Mouse (Mus musculus) cortical plate, adult 2 months (tissue): ENCODE results near the gene Lefty1. TPM values are rescaled to one million over a fixed set of nuclear protein-coding genes. Genes with fewer than 3 reads are reported as not detected.
"Not testable (repeated sequence)": the region's sequence is repeated elsewhere in the genome, so short reads cannot be mapped to it uniquely, and the experiment has no call there.

ENCODE experiments used
- H3K27ac ChIP-seq: fragments of 200-500 bp; 2 replicates; pipeline ENCODE4 v1.5.1; 2012; ENCODE audit warnings: low read length, control low read depth, inconsistent platforms; ENCODE audit not compliant: insufficient read depth
- H3K4me1 ChIP-seq: fragments of 200-500 bp; 2 replicates; pipeline ENCODE4 v1.6.1; 2011; ENCODE audit warnings: low read length; ENCODE audit not compliant: control insufficient read depth, insufficient read depth
- H3K4me3 ChIP-seq: fragments of 200-500 bp; 2 replicates; pipeline ENCODE4 v1.5.1; 2011; ENCODE audit warnings: mild to moderate bottlenecking, low read length, control low read depth; ENCODE audit not compliant: insufficient read depth
- CTCF ChIP-seq: fragments of 200-500 bp; IDR thresholded peaks from 2 replicates; pipeline ENCODE4 v1.5.1; 2011; ENCODE audit warnings: mild to moderate bottlenecking, control low read depth, low read length; ENCODE audit not compliant: insufficient read depth; ENCODE audit errors: extremely low read depth
- POLR2A ChIP-seq: fragments of 200-500 bp; IDR thresholded peaks from 2 replicates; pipeline ENCODE4 v1.6.1; 2011; ENCODE audit warnings: mild to moderate bottlenecking, low read length, control low read depth; ENCODE audit not compliant: insufficient read depth; ENCODE audit errors: extremely low read depth
- polyA plus RNA-seq: library from polyadenylated mRNA; depleted of rRNA; stranded (reverse); fragments of >200 nt; gene quantifications from 2 replicates; pipeline ENCODE4 v1.2.3, GENCODE M21; 2012; rRNA removed

The Lefty1 gene
- polyA plus RNA-seq, 1 experiment: 1.5 TPM

DNA sequence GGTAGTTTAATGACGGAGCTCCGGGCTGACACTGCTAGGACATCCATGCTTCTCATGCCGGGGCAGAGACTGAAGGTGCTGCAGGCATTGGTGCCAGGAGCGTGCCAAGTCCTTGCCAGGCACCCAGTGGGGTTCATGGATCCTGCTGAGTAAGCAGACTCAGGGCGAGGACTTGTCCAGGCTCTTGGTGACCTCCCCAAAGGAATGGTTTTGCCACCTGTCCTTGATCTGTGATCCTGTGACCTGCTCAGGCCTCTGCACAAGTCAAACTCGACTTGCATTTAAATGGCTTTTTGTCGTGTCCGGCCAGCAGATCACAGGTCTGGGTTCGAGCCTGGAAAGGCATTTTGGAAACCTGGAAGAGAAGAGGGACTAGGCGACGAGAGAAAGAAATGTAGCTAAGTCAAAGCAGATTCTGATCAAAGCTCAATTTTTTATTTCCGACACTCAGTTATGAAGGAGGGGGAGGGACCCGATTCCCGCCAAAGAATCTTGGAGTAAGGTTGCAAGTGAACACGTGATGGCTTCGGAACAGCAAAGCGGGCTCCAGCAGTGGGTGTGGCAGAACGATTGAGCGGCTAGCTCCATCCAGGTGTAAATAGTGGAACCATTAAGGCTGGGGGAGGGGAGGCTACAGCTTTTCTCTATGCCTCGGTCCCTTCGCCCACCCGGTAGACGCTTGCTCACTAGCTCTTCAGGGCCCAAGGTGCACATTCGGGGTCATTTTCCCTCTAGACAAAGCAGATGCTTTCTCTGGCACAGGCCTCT lies 44.8 kb downstream of the Lefty1 start:
- Histone ChIP-seq H3K4me3 (no peak overlapping the region), H3K4me1 (no peaks in the 10 kb centered on the region), H3K27ac (no peak overlapping the region)
- TF ChIP-seq POLR2A (no peak), CTCF (no peak)

DNA sequence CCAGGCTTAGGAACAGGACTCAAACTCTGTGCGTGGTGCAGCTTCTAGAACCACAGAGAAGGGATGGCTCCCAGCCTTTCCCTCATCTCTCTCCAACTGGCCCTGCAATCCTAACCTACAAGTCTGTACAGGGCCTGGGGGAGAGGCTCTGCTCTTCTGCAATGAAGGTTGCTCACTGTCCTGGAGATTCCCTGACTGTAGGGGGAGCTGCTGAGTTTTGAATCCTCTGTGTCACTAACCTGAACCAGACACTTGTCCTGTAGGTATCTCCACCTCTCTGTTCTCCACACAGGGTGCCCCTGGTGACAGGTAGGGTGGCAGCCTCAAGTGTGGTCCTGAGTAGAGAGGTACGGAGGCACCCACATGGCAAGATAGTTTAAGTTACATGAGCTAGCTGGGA lies 45.6 kb downstream of the Lefty1 start:
- no peak for TF ChIP-seq POLR2A
- 0 out of 2 replicates have a peak, but pooled peaks have one; percentile 8 for TF ChIP-seq CTCF
- Histone ChIP-seq H3K27ac (no peak overlapping the region), H3K4me1 (no peaks in the 10 kb centered on the region), H3K4me3 (no peak overlapping the region)

DNA sequence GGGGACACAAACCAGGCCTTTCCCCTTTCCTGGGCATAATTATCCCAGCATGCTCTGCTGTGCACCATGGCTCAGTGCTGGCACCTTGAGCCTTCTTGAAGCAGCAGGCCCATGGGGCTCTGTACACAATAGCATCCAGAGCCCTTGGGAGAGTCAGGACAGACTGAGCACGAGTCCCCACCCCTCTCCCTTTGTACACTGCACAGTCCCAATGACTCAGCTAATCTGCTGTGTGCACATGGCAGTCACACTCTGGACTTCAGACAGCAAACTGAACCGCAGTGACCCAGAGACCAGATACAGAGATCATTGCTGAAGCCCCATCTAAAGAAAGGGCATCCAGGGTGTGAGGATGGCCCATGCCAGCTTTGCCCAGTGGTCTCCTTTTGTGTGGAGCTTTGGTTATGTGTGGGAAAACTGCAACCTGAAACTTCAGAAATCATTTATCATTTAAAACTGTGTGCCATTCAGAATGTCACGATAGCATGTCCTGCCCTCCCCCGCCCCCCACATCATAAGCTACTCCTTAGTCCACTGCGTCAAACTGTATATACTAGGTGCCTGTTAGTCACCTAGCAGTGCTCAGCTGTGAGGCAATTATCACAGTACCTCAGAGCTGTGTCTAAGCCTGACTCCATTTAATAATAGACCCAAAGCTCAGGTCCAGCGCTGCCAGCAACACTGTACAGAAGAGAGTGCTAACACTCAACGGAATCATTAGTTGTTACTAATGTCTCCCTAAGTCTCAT lies 46.6 kb downstream of the Lefty1 start:
- not testable (repeated sequence) for H3K4me3 ChIP-seq, H3K4me1 ChIP-seq, H3K27ac ChIP-seq

DNA sequence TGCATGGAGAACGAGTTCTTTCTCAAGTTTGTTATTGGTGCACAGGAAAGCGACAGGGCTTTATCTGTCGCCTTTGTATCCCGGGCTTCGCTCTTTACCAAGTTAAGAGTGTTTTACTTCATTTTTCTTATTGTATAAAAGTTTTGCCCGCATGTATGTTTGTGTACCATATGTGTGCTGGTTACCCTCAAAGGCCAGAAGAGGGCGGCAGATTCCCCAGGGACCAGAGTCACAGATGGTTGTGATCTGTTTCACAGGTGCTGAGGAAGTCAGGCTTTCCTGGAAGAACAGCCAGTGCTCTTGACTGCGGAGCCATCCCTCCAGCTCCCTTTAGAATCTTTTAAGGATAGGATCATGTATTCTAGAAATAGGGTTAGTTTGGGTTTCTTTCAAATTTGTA lies 51.9 kb downstream of the Lefty1 start:
- Histone ChIP-seq H3K4me1 (no peaks in the 10 kb centered on the region), H3K4me3 (no peak overlapping the region), H3K27ac (no peak overlapping the region)
- no peak for TF ChIP-seq CTCF
- TF ChIP-seq POLR2A: no peak

DNA sequence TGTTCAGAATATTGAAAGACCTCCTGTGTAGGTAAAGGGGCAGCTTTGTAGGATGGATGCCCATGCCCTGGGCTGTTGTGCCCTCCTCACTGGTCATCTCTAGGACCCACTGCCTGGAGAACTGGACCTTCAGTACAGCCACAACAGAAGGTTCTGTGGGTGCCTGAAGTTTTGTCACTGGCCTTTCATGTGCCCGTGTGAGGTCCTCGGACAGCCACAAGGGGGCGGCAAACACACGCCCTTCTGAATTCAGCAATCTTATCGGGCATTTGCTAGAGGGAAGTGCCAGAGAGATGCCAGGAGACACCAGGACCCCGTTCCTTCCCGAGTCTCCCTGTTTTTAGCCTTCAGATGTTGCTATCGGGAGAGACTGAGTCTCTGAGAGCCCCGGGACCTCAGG lies 52.9 kb downstream of the Lefty1 start:
- H3K27ac ChIP-seq: no peak overlapping the region
- TF ChIP-seq CTCF: peak; percentile 94
- no peak for TF ChIP-seq POLR2A
- no peaks in the 10 kb centered on the region for H3K4me1 ChIP-seq
- H3K4me3 ChIP-seq: no peak overlapping the region

Other genes with a start within 250 kb of the Lefty1 start
- gene Mixl1, start 238.0 kb upstream of the Lefty1 start, polyA plus RNA-seq: not detected in 2 replicates
- 22.0 and 22.5 TPM in 2 replicates for gene Acbd3, start 209.0 kb upstream of the Lefty1 start, polyA plus RNA-seq
- 334 and 359 TPM in 2 replicates for gene H3f3a, start 121.1 kb upstream of the Lefty1 start, polyA plus RNA-seq
- gene Sde2, start 83.9 kb upstream of the Lefty1 start, polyA plus RNA-seq: 16.1 and 16.2 TPM in 2 replicates
- gene Lefty2, start 41.9 kb upstream of the Lefty1 start, polyA plus RNA-seq: 1.2 and 1.9 TPM in 2 replicates
- gene Pycr2, start 30.7 kb upstream of the Lefty1 start, polyA plus RNA-seq: 36.6 and 38.0 TPM in 2 replicates
- gene Tmem63a, start 7.3 kb downstream of the Lefty1 start, polyA plus RNA-seq: 48.2 and 64.1 TPM in 2 replicates
- gene Ephx1, start 85.9 kb downstream of the Lefty1 start, polyA plus RNA-seq: 30.5 and 37.7 TPM in 2 replicates
- not detected in 2 replicates for gene 9130409I23Rik, start 116.2 kb downstream of the Lefty1 start, polyA plus RNA-seq
- gene Nvl, start 209.2 kb downstream of the Lefty1 start, polyA plus RNA-seq: 85.8 and 98.0 TPM in 2 replicates
- 23.2 and 25.3 TPM in 2 replicates for gene Cnih4, start 209.7 kb downstream of the Lefty1 start, polyA plus RNA-seq